Mouse (Mus musculus): ENCODE results near the gene Szt2.

GRCm38 (mm10) chr4:118335991-118336390 is 73.1 kb downstream of the Szt2 start:
- TF ChIP-seq CTCF (conservative IDR thresholded peaks at IDR 0.05; ENCODE audit: low read length) (no peak), POU5F1 (IDR thresholded peaks at IDR 0.05; ENCODE audit: borderline replicate concordance, low read length) (no peak), NANOG (IDR thresholded peaks at IDR 0.05; ENCODE audit: borderline replicate concordance, low read length) (no peak)
